Mouse (Mus musculus): ENCODE measurements around the gene Rbms3.

Gene Rbms3

DNA sequence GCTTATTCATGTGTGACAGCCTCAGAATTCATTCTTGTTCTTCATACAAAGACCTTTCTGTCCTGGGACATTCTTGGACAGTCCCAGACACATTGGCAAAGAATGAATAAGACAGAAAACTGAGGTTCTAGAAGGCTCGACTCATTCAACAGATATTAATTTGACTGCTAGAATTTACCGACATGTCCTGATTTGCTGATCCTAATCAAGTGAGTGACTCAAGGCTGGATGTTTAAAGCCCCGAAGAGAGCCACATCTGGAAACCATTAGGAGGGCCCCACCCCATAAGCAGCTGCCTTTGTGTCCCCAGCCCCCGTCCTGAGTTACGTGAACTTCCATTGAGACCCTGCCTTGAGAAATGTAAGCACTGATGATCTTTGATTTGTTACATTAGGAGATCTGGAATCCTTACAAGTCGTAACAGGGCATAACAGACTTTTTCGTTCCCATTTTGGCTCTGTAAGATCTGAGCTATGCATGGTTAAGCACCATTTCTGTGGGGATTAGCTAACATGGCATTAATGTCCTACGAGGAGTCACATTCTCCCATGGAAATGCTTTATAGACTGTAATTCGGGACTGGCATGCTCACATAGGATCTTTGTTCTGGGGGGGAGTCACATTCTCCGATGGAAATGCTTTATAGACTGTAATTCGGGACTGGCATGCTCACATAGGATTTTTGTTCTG, 726.3 kb downstream of the Rbms3 start:
- no peak for DNase-seq (ENCODE audit: low spot score in 2 of 2)

DNA sequence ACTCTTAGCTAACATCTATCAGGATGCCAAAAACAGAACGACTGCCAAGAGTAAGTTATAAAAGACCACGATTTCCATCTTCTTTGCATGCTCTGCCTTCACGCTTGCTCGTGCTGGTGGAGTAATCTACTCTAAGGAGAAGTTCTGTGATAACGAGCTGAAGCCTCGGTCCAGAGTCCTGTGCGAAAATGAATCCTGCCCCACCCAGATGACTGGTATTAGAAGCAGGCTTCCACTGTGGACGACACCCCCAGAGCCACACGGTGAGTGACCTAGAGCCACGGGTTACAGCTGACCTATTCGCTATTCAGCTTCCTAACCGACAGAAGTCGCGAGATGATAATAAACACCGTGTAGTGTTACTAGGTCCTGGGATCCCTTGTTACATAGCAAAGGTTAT, 730.3 kb downstream of the Rbms3 start:
- DNase-seq (ENCODE audit: low spot score in 2 of 2) = no peak

- DNase-seq (ENCODE audit: low spot score in 2 of 2) = no peak
Measured at GRCm38 (mm10) chr9:116886973-116887680, 742.6 kb downstream of the Rbms3 start.

GRCm38 (mm10) chr9:116885617-116886016, 744.1 kb downstream of the Rbms3 start:
- no peak for DNase-seq (ENCODE audit: low spot score in 2 of 2)

DNA sequence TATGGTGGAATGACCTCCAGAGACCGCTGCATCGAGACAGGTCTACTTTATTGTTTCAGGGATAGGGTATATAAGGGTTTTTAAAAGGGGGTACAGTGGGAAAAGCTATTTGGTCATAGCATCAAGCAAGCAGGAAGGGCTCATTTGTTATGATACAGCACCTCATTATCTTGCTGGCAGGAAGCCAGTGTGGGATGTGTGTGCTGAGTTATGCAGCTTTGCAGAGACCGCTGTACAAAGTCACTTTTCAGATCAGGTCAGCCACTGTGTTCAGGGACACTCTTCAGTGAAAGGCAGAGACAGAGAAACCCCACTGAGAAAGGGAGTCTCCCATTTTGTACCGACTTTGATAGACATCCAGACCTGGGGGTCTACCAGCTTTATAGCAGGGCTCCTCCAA, 749.2 kb downstream of the Rbms3 start:
- DNase-seq (ENCODE audit: low spot score in 2 of 2) = no peak

GRCm38 (mm10) chr9:116879600-116880457, 749.9 kb downstream of the Rbms3 start:
- no peak for DNase-seq (ENCODE audit: low spot score in 2 of 2)

DNA sequence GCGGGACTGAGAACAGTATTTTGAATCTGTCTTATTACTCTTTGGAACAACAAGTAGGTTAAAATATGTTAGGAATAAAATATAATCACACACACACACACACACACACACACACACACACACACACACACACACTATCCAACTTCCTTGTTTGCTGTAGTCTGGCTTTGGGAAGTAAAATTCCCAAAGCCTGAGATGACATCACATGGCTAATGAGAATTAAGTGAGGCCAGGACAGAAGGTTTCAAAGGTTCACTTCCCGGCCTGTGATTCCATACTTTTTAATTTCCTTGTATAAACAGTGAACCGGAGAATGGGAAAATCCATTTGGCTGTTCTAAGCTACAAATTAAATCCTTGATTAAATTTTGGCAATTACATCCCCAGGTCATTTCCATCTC, 752.9 kb downstream of the Rbms3 start:
- DNase-seq (ENCODE audit: low spot score in 2 of 2) = no peak

DNA sequence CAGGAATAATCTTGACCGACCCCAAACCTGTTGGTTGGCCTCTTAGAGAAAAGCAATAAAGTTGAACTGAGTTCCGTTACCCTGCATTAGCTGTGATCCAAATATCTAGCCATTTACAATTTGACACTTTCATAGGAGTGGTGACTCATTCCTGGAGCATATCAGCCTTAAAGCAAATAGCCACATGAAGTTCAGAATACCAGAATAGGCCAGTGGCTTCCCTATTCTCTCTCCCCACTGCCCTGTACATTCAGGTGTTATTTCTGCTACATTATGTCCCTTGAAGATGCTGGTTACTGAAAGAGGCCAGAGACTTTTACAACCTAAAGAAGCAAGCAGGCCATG, 755.8 kb downstream of the Rbms3 start:
- DNase-seq (ENCODE audit: low spot score in 2 of 2) = no peak

GRCm38 (mm10) chr9:116873033-116873975, 756.4 kb downstream of the Rbms3 start:
- peak; percentile 35 to 49 for DNase-seq (ENCODE audit: low spot score in 2 of 2)

DNA sequence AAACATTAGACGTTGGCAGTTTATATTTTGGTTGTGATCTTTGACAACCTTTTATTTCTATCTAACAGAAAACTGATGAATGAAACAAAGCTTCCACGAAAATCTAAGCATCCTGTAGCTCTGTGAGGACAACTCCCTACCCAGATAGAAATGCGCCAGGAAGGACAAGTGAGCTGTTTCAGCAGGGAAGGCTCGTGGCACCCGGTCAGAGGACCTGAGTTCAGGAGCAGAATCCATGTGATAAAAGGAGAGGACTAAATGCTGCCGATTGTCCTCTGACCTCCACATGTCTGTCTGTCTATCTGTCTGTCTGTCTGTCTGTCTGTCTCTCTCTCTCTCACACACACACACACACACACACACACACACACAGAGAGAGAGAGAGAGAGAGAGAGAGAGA, 757.4 kb downstream of the Rbms3 start:
- no peak for DNase-seq (ENCODE audit: low spot score in 2 of 2)

- DNase-seq (ENCODE audit: low spot score in 2 of 2) = no peak
Measured at GRCm38 (mm10) chr9:116871576-116871975, 758.1 kb downstream of the Rbms3 start.

DNA sequence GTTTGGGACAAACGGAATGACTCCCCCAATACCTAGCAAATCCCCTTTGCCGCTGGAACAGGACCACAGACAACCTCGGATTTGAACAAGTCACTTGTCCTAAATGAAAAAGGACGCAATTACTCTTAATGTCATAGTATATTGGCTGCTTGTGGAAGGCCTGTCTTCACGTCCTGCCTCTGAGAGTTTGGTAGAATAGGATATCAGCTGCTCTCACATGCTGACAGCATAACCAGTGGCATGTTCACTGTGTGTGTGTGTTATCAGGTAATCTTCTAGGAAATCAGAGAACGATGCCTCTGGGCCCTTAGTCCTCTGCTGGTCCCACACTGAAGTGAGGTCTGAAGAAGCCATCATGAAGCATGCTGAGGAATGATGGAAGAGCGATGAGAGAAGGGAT, 763.7 kb downstream of the Rbms3 start:
- no peak for DNase-seq (ENCODE audit: low spot score in 2 of 2)

GRCm38 (mm10) chr9:116863626-116864025, 766.1 kb downstream of the Rbms3 start:
- DNase-seq (ENCODE audit: low spot score in 2 of 2) = no peak

DNA sequence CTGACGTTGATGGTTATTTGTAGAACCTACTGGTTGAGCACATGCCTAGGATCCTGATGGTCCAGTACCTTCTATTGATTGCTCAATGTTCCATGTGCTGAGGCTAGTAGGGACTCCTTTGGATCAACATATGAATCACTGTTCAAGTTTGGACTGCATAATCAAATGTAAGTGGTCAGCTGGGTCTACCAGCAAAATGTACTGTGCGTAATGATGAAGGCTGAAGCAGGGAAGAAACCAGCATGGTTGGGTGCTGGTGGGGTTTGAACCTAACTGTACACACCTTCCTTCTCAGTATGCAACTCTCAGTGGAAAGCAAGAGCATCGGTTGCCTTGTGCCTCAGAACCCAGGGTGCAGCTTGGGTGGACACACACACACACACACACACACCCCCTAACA, 767.4 kb downstream of the Rbms3 start:
- no peak for DNase-seq (ENCODE audit: low spot score in 2 of 2)

DNA sequence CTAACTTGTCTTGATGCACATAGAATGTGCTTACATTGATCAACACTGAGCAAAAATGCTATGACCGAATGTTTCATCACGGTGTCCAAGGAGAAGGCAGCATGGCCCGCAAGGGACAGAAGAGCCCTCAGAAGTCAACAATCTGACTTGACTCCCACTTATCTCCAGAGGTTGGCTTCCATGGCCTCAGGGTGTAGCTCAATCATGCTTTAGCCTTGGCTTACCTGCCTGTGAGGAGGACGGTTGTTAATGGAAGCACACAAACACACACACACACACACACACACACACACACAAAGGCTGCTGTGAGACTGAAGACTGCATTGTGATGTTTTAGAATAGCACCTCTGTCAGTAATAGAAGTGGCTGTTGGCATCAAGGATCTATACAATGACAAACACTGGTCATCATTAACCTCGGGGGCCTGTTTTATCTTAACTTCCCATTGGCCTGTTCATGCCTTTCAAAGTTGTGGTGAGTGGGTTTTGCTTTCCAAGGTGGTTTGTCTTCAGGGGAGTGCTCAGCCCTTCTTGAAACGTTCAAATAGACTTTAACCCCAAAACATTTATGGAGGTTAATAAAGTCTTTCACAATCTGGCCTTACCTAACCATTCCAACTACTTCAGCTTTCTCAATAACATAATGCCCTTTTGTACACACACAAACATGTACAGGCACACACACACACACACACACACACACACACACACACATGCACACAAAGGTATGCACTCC, 771.7 kb downstream of the Rbms3 start:
- no peak for DNase-seq (ENCODE audit: low spot score in 2 of 2)

GRCm38 (mm10) chr9:116857151-116857550, 772.6 kb downstream of the Rbms3 start:
- DNase-seq (ENCODE audit: low spot score in 2 of 2) = no peak

DNA sequence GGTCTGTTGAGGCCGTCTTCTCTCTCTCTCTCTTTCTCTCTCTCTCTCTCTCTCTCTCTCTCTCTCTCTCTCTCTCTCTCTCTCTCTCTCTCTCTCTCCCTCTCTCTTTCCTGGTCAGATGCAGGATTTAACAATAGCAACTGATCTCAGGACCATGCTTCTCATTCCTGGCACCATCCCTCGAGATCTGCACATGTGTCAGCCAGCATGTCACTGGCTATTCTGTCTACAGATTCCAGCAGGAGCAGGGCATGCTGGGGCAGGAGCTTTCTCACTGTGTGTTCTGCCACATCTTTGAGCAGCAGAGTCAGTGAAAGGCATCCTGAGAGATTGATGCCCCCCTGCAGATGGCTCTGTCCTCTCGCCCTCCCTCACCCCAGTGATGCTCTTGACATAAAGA, 774.0 kb downstream of the Rbms3 start:
- DNase-seq (ENCODE audit: low spot score in 2 of 2) = no peak

- DNase-seq (ENCODE audit: low spot score in 2 of 2) = no peak
Measured at GRCm38 (mm10) chr9:116848905-116849304, 780.8 kb downstream of the Rbms3 start.

DNA sequence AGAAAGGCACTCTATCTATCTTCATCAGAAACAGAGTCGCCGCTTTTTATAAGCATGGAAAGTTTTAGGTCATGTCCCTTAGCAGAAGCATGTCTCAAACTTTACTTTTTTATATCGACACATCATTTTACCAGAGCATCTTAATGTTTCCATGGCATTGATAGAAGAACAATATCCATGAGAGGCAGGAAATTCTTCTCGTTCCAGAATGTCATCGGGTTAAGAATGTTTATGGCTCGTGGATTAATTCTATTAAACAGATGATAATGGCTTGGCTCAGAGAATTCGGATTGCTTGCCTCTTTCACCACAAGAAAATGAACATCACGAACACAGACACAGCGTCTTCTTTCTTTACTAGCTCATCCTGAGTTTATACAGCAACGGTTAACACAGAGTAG, 781.5 kb downstream of the Rbms3 start:
- no peak for DNase-seq (ENCODE audit: low spot score in 2 of 2)

GRCm38 (mm10) chr9:116847241-116848135, 782.2 kb downstream of the Rbms3 start:
- DNase-seq (ENCODE audit: low spot score in 2 of 2) = peak; percentile 58 to 81
